Mouse (Mus musculus): Measurements from ENCODE around the gene Gm853.

GRCm38 (mm10) chr4:130198694-130199670 lies 23.2 kb downstream of the Gm853 start:
- TF ChIP-seq CTCF (conservative IDR thresholded peaks at IDR 0.05; ENCODE audit: low read length) (peak; percentile 91), NANOG (IDR thresholded peaks at IDR 0.05; ENCODE audit: borderline replicate concordance, low read length) (no peak), POU5F1 (IDR thresholded peaks at IDR 0.05; ENCODE audit: borderline replicate concordance, low read length) (no peak)

All from E14TG2a.4 (cell line).